Mouse (Mus musculus) liver, embryonic 11.5 days (tissue): ENCODE results near the gene Tbc1d1. TPM values are rescaled to one million over a fixed set of nuclear protein-coding genes. Genes with fewer than 3 reads are reported as not detected.

ENCODE experiments used
- ATAC-seq: fragments of 200-750 bp; cut with Nextera tagmentation; replicated peaks from 2 replicates; pipeline ENCODE4 v1.8.0; 2017; ENCODE audit warnings: moderate number of reproducible peaks, mild to moderate bottlenecking, moderate TSS enrichment, moderate library complexity; ENCODE audit not compliant: low FRiP score
- DNase-seq: peaks from one replicate; pipeline ENCODE4 v3.0.0-alpha.2; 2017; ENCODE audit warnings: low spot score
- H3K27ac ChIP-seq: fragments of 300-500 bp; sonication (generic); 2 replicates; pipeline ENCODE4 v1.5.1; 2014; ENCODE audit warnings: mild to moderate bottlenecking, low read depth, low read length, control low read depth
- H3K27me3 ChIP-seq: fragments of 300-500 bp; sonication (generic); replicated peaks from 2 replicates; pipeline ENCODE4 v1.6.1; 2014; ENCODE audit warnings: low read length, mixed read lengths; ENCODE audit not compliant: control insufficient read depth, insufficient read depth
- H3K36me3 ChIP-seq: fragments of 300-500 bp; sonication (generic); 2 replicates; pipeline ENCODE4 v1.6.1; 2014; ENCODE audit warnings: mild to moderate bottlenecking, low read length, moderate library complexity, mixed read lengths; ENCODE audit not compliant: control insufficient read depth, insufficient read depth
- H3K4me1 ChIP-seq: fragments of 300-500 bp; sonication (generic); replicated peaks from 2 replicates; pipeline ENCODE4 v1.6.1; 2014; ENCODE audit warnings: low read length, mixed read lengths; ENCODE audit not compliant: control insufficient read depth, insufficient read depth
- H3K4me2 ChIP-seq: fragments of 300-500 bp; sonication (generic); 2 replicates; pipeline ENCODE4 v1.6.1; 2014; ENCODE audit warnings: mild to moderate bottlenecking, control low read depth, moderate library complexity
- H3K4me3 ChIP-seq: fragments of 300-500 bp; sonication (generic); 2 replicates; pipeline ENCODE4 v1.5.1; 2014; ENCODE audit warnings: low read depth, low read length, control low read depth
- H3K9ac ChIP-seq: fragments of 300-500 bp; sonication (generic); 2 replicates; pipeline ENCODE4 v1.6.1; 2014; ENCODE audit warnings: low read depth, low read length, control low read depth
- H3K9me3 ChIP-seq: fragments of 300-500 bp; sonication (generic); 2 replicates; pipeline ENCODE4 v1.6.1; 2016; ENCODE audit warnings: low read length, inconsistent platforms, mixed read lengths; ENCODE audit not compliant: control insufficient read depth
- WGBS: fragments of 180-500 bp; shearing (Covaris S2); extraction: QIAGEN DNeasy Blood & Tissue Kit; methylation state at CpG from one replicate; pipeline ENCODE4 v1.1.7; 2014; 5-methylcytosine and 5-hydroxymethylcytosine counted together
- polyA plus RNA-seq: library from polyadenylated mRNA; unstranded; fragments of >200 nt; fragmentation: Nextera tagmentation; extraction: Ambion mirVana; gene quantifications from 2 replicates; pipeline ENCODE4 v1.2.1, GENCODE M21; 2014

The Tbc1d1 gene
- polyA plus RNA-seq, 1 experiment from 2014 or later: 25.6 TPM

- H3K4me3 ChIP-seq: no peak overlapping the region
- WGBS: 88% methylated on average over 7 of the region's 7 CpGs
- H3K36me3 ChIP-seq: peaks cover 15% of the 10 kb centered on the region
- no peaks in the 10 kb centered on the region for H3K4me1 ChIP-seq
- DNase-seq (no peak), ATAC-seq (no peak)
- no peaks in the 10 kb centered on the region for H3K27me3 ChIP-seq
- no peak overlapping the region for H3K4me2 ChIP-seq
- no peaks in the 10 kb centered on the region for H3K9me3 ChIP-seq
- H3K9ac ChIP-seq: no peak overlapping the region
- H3K27ac ChIP-seq: no peak overlapping the region
These were observed 121.6 kb downstream of the Tbc1d1 start for GRCm38 (mm10) chr5:64277646-64278191.

DNA sequence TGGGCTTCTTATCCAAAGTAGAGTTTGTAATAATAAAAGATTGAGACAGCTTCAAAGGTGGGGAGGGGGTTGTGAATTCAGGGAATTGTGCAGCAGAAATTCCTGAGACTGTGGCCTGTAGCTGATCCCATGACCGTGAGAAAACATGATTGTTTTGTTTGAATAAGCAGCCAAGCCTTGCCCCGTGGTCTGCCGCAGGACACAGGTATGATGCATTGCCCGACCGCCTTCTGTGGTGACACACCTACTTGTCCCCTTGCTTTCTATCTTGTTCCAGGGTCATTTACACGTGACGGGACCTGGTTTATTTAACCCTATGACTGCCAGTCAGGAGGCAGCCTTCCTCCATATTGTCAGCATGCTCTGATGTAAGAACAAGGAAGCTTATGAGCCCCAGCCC lies 123.6 kb downstream of the Tbc1d1 start:
- no peak overlapping the region for H3K4me3 ChIP-seq
- H3K27ac ChIP-seq: no peak overlapping the region
- no peak overlapping the region for H3K4me2 ChIP-seq
- no peak overlapping the region for H3K9ac ChIP-seq
- H3K27me3 ChIP-seq: no peaks in the 10 kb centered on the region
- H3K36me3 ChIP-seq: peaks cover 15% of the 10 kb centered on the region
- DNase-seq (no peak), ATAC-seq (no peak)
- WGBS: 65% methylated on average over 7 of the region's 7 CpGs
- no peaks in the 10 kb centered on the region for H3K4me1 ChIP-seq
- H3K9me3 ChIP-seq: no peaks in the 10 kb centered on the region

DNA sequence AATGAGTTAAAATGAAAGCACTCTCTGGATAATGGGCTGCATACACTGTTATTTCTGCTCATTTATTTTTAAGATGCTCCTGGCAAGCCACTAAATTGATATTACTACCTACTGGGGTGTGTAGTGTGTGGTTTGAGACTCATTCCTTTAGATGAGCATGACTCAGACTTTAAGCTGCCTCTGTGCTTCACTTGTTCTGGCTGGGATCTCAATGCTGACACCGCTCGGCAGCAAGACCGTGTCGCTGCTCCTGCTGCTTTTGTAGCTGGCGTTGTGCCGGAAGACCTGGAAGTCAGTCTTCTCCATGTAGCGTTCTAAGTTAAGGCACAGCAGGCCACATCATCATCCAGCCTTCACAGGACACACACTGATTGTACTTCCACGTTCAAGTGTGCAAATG lies 124.1 kb downstream of the Tbc1d1 start:
- DNase-seq (no peak), ATAC-seq (no peak)
- H3K27me3 ChIP-seq: no peaks in the 10 kb centered on the region
- H3K36me3 ChIP-seq: peaks cover 15% of the 10 kb centered on the region
- H3K9me3 ChIP-seq: no peaks in the 10 kb centered on the region
- no peak overlapping the region for H3K4me2 ChIP-seq
- no peak overlapping the region for H3K27ac ChIP-seq
- WGBS: 94% methylated on average over 8 of the region's 8 CpGs
- no peaks in the 10 kb centered on the region for H3K4me1 ChIP-seq
- H3K9ac ChIP-seq: no peak overlapping the region
- no peak overlapping the region for H3K4me3 ChIP-seq

GRCm38 (mm10) chr5:64280613-64281012 lies 124.5 kb downstream of the Tbc1d1 start:
- Histone ChIP-seq H3K4me1 (no peaks in the 10 kb centered on the region), H3K4me2 (no peak overlapping the region), H3K4me3 (no peak overlapping the region), H3K27me3 (no peaks in the 10 kb centered on the region), H3K9me3 (no peaks in the 10 kb centered on the region), H3K27ac (no peak overlapping the region), H3K9ac (no peak overlapping the region), H3K36me3 (peaks cover 15% of the 10 kb centered on the region)
- ATAC-seq (no peak), DNase-seq (no peak)
- 81% methylated on average over 4 of the region's 4 CpGs for WGBS

- no peak overlapping the region for H3K4me3 ChIP-seq
- no peak overlapping the region for H3K27ac ChIP-seq
- no peaks in the 10 kb centered on the region for H3K9me3 ChIP-seq
- H3K27me3 ChIP-seq: no peaks in the 10 kb centered on the region
- H3K9ac ChIP-seq: no peak overlapping the region
- H3K4me2 ChIP-seq: no peak overlapping the region
- ATAC-seq: no peak
- WGBS: 87% methylated on average over 7 of the region's 7 CpGs
- DNase-seq: no peak
- peaks cover 15% of the 10 kb centered on the region for H3K36me3 ChIP-seq
- H3K4me1 ChIP-seq: no peaks in the 10 kb centered on the region
These were observed 125.6 kb downstream of the Tbc1d1 start for GRCm38 (mm10) chr5:64281674-64282073.

- WGBS: 71% methylated on average over 4 of the region's 4 CpGs
- H3K27ac ChIP-seq: no peak overlapping the region
- ATAC-seq: no peak
These were observed 126.5 kb downstream of the Tbc1d1 start for GRCm38 (mm10) chr5:64282594-64282993.

GRCm38 (mm10) chr5:64285289-64285688 lies 129.2 kb downstream of the Tbc1d1 start:
- H3K9me3 ChIP-seq: no peaks in the 10 kb centered on the region

More at GRCm38 (mm10) chr5:64282594-64282993, 126.5 kb downstream of the Tbc1d1 start:
- Histone ChIP-seq H3K4me3 (no peak overlapping the region), H3K4me2 (no peak overlapping the region), H3K9me3 (no peaks in the 10 kb centered on the region), H3K36me3 (peaks cover 13% of the 10 kb centered on the region), H3K9ac (no peak overlapping the region), H3K4me1 (no peaks in the 10 kb centered on the region), H3K27me3 (no peaks in the 10 kb centered on the region)
- no peak for DNase-seq

GRCm38 (mm10) chr5:64285851-64286250 lies 129.7 kb downstream of the Tbc1d1 start:
- ATAC-seq (no peak), DNase-seq (no peak)
- Histone ChIP-seq H3K27ac (no peak overlapping the region), H3K4me3 (no peak overlapping the region), H3K36me3 (peaks cover 9% of the 10 kb centered on the region), H3K4me1 (peaks cover 3% of the 10 kb centered on the region; the same call in 1 of the 2 replicates), H3K4me2 (no peak overlapping the region), H3K27me3 (no peaks in the 10 kb centered on the region), H3K9me3 (no peaks in the 10 kb centered on the region), H3K9ac (no peak overlapping the region)
- 90% methylated on average over 13 of the region's 13 CpGs for WGBS

More at GRCm38 (mm10) chr5:64285289-64285688, 129.2 kb downstream of the Tbc1d1 start:
- DNase-seq (no peak), ATAC-seq (no peak)
- 93% methylated on average over 4 of the region's 4 CpGs for whole genome bisulfite sequencing
- H3K4me2 ChIP-seq: no peak overlapping the region
- peaks cover 9% of the 10 kb centered on the region for H3K36me3 ChIP-seq
- no peak overlapping the region for H3K27ac ChIP-seq
- H3K27me3 ChIP-seq: no peaks in the 10 kb centered on the region
- peaks cover 3% of the 10 kb centered on the region; the same call in 1 of the 2 replicates for H3K4me1 ChIP-seq
- H3K4me3 ChIP-seq: no peak overlapping the region
- H3K9ac ChIP-seq: no peak overlapping the region

DNA sequence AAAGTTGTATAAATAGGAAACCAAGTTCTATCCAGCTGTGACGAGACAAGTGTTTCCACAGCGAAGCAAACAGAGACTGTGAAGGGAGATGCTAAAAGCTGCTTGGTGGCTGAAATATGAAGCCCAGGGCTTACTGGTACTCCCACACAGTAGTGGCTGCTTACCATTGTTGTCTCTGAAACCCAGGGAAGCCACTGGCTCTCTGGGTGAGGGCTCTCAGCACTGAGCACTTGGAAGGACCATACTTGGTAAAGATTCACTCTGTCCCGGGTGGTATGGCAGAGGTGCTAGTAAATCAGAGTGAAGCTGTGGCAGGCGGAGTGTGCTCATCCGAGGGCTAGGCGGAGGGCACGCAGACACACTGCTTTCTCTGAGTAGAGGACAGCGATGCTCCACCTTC lies 131.2 kb downstream of the Tbc1d1 start:
- ATAC-seq: no peak
- 93% methylated on average over 8 of the region's 8 CpGs for WGBS

More for the DNA sequence above, 131.2 kb downstream of the Tbc1d1 start:
- Histone ChIP-seq H3K4me1 (peaks cover 3% of the 10 kb centered on the region; the same call in 1 of the 2 replicates), H3K27ac (no peak overlapping the region), H3K9me3 (no peaks in the 10 kb centered on the region), H3K4me2 (no peak overlapping the region), H3K4me3 (no peak overlapping the region), H3K27me3 (no peaks in the 10 kb centered on the region), H3K36me3 (peaks cover 1% of the 10 kb centered on the region; the same call in 1 of the 2 replicates), H3K9ac (no peak overlapping the region)
- DNase-seq: no peak
